Mouse (Mus musculus) limb, embryonic 11.5 days (tissue): ENCODE measurements around the gene T2. TPM values are rescaled to one million over a fixed set of nuclear protein-coding genes. Genes with fewer than 3 reads are reported as not detected.
A peak's percentile ranks its signal among the peaks of the same experiment; 100 is the strongest.

Experiments
- ATAC-seq: fragments of 200-750 bp; cut with Nextera tagmentation; 2 replicates; pipeline ENCODE4 v1.8.0; 2017; ENCODE audit warnings: low read depth; ENCODE audit not compliant: insufficient number of reproducible peaks, low FRiP score, low TSS enrichment
- DNase-seq: peaks from one replicate; pipeline ENCODE4 v3.0.0-alpha.2; 2015; ENCODE audit warnings: low spot score
- H3K27ac ChIP-seq: fragments of 300-500 bp; sonication (generic); replicated peaks from 2 replicates; pipeline ENCODE4 v1.5.1; 2014; ENCODE audit warnings: low read depth, mild to moderate bottlenecking, low read length
- H3K27me3 ChIP-seq: fragments of 300-500 bp; sonication (generic); 2 replicates; pipeline ENCODE4 v1.6.1; 2014; ENCODE audit warnings: mild to moderate bottlenecking, low read length, mixed read lengths; ENCODE audit not compliant: control insufficient read depth, insufficient read depth
- H3K36me3 ChIP-seq: fragments of 300-500 bp; sonication (generic); 2 replicates; pipeline ENCODE4 v1.6.1; 2014; ENCODE audit warnings: mild to moderate bottlenecking, low read length, moderate library complexity, mixed read lengths; ENCODE audit not compliant: control insufficient read depth, insufficient read depth
- H3K4me1 ChIP-seq: fragments of 300-500 bp; sonication (generic); 2 replicates; pipeline ENCODE4 v1.6.1; 2014; ENCODE audit warnings: low read length, mixed read lengths; ENCODE audit not compliant: control insufficient read depth, insufficient read depth
- H3K4me2 ChIP-seq: fragments of 300-500 bp; sonication (generic); 2 replicates; pipeline ENCODE4 v1.6.1; 2014; ENCODE audit warnings: low read depth, mild to moderate bottlenecking, moderate library complexity; ENCODE audit not compliant: severe bottlenecking
- H3K4me3 ChIP-seq: fragments of 300-500 bp; sonication (generic); 2 replicates; pipeline ENCODE4 v1.5.1; 2014; ENCODE audit warnings: low read depth, low read length
- H3K9ac ChIP-seq: fragments of 300-500 bp; sonication (generic); 2 replicates; pipeline ENCODE4 v1.6.1; 2014; ENCODE audit warnings: mild to moderate bottlenecking, low read length
- H3K9me3 ChIP-seq: fragments of 300-500 bp; sonication (generic); 2 replicates; pipeline ENCODE4 v1.6.1; 2016; ENCODE audit warnings: low read length; ENCODE audit not compliant: control insufficient read depth
- WGBS: fragments of 180-500 bp; shearing (Covaris S2); extraction: QIAGEN DNeasy Blood & Tissue Kit; methylation state at CpG from one replicate; pipeline ENCODE4 v1.1.7; 2014; 5-methylcytosine and 5-hydroxymethylcytosine counted together
- polyA plus RNA-seq: library from polyadenylated mRNA; unstranded; fragments of >200 nt; fragmentation: Nextera tagmentation; extraction: Ambion mirVana; gene quantifications from 2 replicates; pipeline ENCODE4 v1.2.1, GENCODE M21; 2014

The T2 gene
- polyA plus RNA-seq, 1 experiment from 2014 or later = 2.1 TPM

DNA sequence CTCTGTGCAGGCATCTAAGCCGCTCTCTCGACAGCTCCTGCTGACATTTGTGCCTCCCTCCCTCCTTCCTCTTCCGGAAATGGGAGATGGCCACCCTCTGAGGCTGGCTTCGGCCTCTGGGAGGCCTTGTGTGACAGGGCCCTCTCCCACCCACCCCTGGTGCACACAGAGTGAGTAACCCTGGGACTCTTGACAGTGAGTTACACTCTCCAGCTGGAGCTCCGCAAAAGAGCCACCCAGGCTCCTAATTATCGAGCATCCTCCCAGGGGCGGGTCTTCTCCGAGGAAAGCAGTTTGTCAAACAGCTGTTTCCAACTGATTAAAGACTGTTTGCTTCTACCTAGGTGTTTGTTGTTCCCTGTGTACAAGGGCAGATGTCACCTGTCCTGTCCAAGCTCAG, 59.7 kb downstream of the T2 start:
- Histone ChIP-seq H3K4me1 (peaks cover 13% of the 10 kb centered on the region), H3K36me3 (no peaks in the 10 kb centered on the region), H3K9ac (no peak overlapping the region), H3K4me2 (no peak overlapping the region), H3K4me3 (no peak overlapping the region), H3K27me3 (no peaks in the 10 kb centered on the region; the same call in 1 of the 2 replicates), H3K27ac (no peak overlapping the region), H3K9me3 (no peaks in the 10 kb centered on the region)
- DNase-seq (no peak), ATAC-seq (no peak)
- 6% methylated on average over 8 of the region's 8 CpGs for WGBS

DNA sequence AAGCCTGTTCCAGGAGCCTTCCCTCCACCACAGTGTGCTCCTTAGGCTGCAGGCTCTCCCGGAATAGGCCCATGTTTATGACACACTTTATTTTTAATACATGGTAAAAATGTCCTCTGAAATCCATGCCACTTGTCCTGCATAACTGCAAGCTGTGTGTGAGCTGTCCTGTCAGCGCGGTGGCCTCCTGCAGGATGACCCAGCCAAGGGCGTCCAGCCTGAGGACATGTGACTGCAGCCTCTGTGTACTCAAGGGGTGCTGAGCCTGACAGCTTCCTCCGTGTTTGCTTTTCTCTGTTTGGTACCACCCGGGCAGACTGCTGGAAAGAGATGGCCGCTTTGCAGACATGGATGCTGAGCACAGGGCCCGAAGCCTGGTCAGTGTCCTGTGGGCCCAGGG, 61.1 kb downstream of the T2 start:
- no peaks in the 10 kb centered on the region for H3K36me3 ChIP-seq
- peaks cover 13% of the 10 kb centered on the region for H3K4me1 ChIP-seq
- H3K4me3 ChIP-seq = no peak overlapping the region
- ATAC-seq (no peak), DNase-seq (no peak)
- H3K27ac ChIP-seq = no peak overlapping the region
- no peaks in the 10 kb centered on the region for H3K9me3 ChIP-seq
- WGBS = 64% methylated on average over 8 of the region's 8 CpGs
- H3K9ac ChIP-seq = no peak overlapping the region
- no peaks in the 10 kb centered on the region; the same call in 1 of the 2 replicates for H3K27me3 ChIP-seq
- no peak overlapping the region for H3K4me2 ChIP-seq

DNA sequence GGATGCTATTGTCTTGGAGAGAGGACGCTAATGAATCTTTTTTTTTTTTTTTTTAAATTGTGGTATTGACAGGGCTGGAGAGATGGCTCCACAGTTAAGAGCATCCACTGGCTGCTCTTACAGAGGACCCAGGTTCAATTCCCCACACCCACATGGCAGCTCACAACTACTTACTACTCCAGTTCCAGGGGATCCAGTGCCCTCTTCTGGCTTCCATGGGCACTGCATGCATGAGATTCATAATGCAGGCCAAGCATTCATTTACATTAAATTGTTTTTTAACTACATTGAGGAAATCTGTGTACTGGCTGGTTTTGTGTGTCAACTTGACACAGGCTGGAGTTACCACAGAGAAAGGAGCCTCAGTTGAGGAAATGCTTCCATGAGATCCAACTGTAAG, 64.9 kb downstream of the T2 start:
- no peaks in the 10 kb centered on the region for H3K27me3 ChIP-seq
- ATAC-seq (no peak), DNase-seq (peak; percentile 39)
- no peak overlapping the region for H3K4me3 ChIP-seq
- H3K4me1 ChIP-seq = peaks cover under 1% of the 10 kb centered on the region
- no peaks in the 10 kb centered on the region for H3K9me3 ChIP-seq
- no peak overlapping the region for H3K9ac ChIP-seq
- H3K36me3 ChIP-seq = no peaks in the 10 kb centered on the region
- H3K27ac ChIP-seq = no peak overlapping the region
- 73% methylated on average over 1 of the region's 1 CpGs for WGBS
- no peak overlapping the region for H3K4me2 ChIP-seq

DNA sequence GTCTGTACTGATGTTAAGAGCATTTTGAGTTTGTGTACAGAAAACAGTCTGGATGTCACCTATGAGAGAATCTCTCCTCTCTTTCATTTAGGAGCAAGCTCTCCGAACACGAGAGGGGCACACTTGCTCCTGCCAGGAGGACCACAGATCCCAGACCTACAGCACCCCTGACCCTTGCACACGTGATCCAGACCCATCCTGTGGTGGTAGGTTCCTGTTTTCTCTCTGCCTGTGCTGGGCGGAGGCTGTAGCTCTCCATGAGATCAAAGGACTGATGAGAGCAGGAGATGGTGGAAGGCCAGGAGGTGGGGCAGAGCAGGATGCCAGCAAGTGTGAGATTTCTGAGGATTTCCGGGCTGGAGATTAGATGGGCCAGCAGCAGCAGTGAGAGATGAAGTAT, 65.7 kb downstream of the T2 start:
- DNase-seq (no peak), ATAC-seq (no peak)
- Histone ChIP-seq H3K27ac (no peak overlapping the region), H3K4me2 (no peak overlapping the region), H3K4me1 (no peaks in the 10 kb centered on the region), H3K36me3 (no peaks in the 10 kb centered on the region), H3K9me3 (no peaks in the 10 kb centered on the region), H3K27me3 (no peaks in the 10 kb centered on the region), H3K4me3 (no peak overlapping the region), H3K9ac (no peak overlapping the region)
- 8% methylated on average over 5 of the region's 5 CpGs for WGBS

DNA sequence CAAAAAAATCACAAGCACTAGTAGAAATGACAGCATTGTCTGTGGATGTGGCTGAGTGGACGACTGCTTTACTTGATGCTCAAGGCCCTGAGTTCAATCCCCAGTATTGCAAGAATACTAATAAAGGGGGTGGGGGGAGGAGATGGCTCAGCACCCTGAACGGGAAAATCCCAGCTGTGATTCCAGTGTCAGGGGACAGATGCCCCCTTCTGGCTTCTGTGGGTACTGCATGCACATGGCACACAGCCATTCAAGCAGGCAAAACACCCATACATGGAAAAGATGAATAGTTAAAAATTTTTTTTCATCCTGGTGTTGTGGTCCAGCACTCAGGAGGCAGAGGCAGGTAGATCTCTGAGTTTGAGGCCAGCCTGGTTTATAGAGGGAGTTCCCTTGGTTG, 67.5 kb downstream of the T2 start:
- 57% methylated on average over 2 of the region's 2 CpGs for WGBS
- no peak overlapping the region for H3K9ac ChIP-seq
- H3K27ac ChIP-seq = no peak overlapping the region
- H3K27me3 ChIP-seq = peaks cover 3% of the 10 kb centered on the region; the same call in 1 of the 2 replicates
- DNase-seq (peak; percentile 72), ATAC-seq (no peak)
- H3K9me3 ChIP-seq = no peaks in the 10 kb centered on the region
- H3K4me1 ChIP-seq = no peaks in the 10 kb centered on the region
- H3K4me2 ChIP-seq = no peak overlapping the region
- H3K36me3 ChIP-seq = no peaks in the 10 kb centered on the region
- H3K4me3 ChIP-seq = no peak overlapping the region

DNA sequence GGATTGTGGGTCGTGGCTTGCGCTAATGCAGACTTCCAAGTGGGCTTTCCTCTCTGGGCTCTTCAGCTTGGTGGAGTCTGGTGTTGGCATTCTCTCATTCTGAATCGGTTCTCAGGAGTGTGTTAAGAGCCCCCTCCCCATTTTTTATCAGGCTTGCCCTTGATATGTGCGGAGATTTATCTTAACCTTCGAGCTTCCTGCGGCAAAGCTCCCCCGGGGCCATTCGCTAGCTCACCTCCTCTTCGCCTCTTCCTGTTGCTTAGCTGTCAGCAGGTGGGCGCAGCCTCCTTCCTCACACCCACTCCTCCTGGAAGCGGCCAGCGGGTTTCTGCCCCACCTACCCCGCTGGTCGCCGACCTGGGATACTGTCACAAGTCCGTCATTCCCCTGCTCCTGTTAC, 73.6 kb downstream of the T2 start:
- Histone ChIP-seq H3K36me3 (no peaks in the 10 kb centered on the region), H3K4me1 (peaks cover 10% of the 10 kb centered on the region), H3K27me3 (peaks cover 64% of the 10 kb centered on the region), H3K9ac (no peak overlapping the region), H3K9me3 (no peaks in the 10 kb centered on the region), H3K4me2 (no peak overlapping the region), H3K4me3 (no peak overlapping the region), H3K27ac (no peak overlapping the region)
- WGBS = 2% methylated on average over 16 of the region's 16 CpGs
- peak; percentile 31 for DNase-seq
- ATAC-seq = no peak

DNA sequence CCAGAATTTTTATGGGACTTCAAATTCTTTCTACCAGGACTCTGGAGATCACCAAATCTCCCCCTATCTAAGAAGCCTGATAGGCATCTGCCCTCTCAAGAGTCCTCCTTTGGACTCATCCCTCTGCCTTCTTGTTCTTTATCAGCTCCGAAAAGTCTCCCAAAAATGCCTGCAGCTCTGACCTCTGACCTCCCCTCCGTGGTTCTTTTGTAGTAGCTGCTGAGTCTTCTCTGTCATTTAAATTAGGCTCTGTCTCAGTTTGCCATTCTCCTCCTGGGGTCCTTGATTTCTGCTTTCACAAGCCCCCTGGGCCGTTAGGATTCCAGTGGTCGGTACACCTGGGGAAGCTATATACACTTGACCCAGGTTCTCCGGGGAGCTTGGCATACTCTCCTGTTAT, 74.1 kb downstream of the T2 start:
- 4% methylated on average over 5 of the region's 5 CpGs for WGBS
- DNase-seq (peak; percentile 31), ATAC-seq (no peak)
- no peak overlapping the region for H3K4me2 ChIP-seq
- H3K4me1 ChIP-seq = peaks cover 11% of the 10 kb centered on the region
- H3K9me3 ChIP-seq = no peaks in the 10 kb centered on the region
- peaks cover 69% of the 10 kb centered on the region for H3K27me3 ChIP-seq
- H3K27ac ChIP-seq = no peak overlapping the region
- H3K36me3 ChIP-seq = no peaks in the 10 kb centered on the region
- no peak overlapping the region for H3K9ac ChIP-seq
- H3K4me3 ChIP-seq = no peak overlapping the region

DNA sequence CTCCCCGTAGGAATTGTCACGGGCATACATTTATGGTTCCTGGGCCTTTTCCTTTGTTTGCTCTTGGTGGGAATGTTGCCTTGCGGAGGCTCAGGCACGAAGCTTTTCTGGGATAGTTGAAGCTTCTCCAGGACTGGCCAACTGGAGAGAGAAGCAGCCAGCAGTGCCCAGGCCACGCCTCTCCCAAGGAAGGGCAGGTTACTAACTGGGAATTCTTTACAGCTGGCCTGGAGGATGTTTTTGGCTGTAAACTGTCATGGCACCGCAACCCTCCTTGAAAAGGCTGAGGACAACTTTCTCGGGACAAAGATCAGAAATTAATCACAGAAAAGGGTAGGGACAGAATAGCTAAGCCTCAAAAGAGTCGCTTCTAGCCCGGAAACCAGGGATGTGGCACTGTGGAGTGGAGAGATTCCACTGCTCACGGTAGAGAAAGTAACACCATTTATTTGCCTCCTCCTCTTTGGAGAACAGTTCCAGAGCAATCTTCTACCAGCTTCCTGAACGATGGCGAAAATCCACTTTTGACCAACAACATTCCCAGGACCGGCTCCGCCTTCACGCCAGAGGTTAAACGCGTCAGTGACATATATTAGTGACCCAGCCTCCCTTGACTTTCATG, 76.5 kb downstream of the T2 start:
- Histone ChIP-seq H3K36me3 (no peaks in the 10 kb centered on the region), H3K4me2 (no peak overlapping the region), H3K9ac (no peak overlapping the region), H3K4me3 (no peak overlapping the region), H3K9me3 (no peaks in the 10 kb centered on the region), H3K27ac (no peak overlapping the region), H3K27me3 (peaks cover 93% of the 10 kb centered on the region), H3K4me1 (peaks cover 11% of the 10 kb centered on the region)
- WGBS = under 1% methylated on average over 17 of the region's 17 CpGs
- DNase-seq = peak; percentile 49
- ATAC-seq = no peak
